Mouse (Mus musculus) right cerebral cortex, postnatal 14 days (tissue): ENCODE measurements at regions not wholly inside any gene's neighbourhood (a gene's known extent, or its start where the extent isn't known, plus 50 kb on each side); places are given as distances from the start of the nearest gene placed in this dataset.

ENCODE experiments used
- DNase-seq: peaks from one replicate; pipeline ENCODE4 v3.0.0; 2022

DNA sequence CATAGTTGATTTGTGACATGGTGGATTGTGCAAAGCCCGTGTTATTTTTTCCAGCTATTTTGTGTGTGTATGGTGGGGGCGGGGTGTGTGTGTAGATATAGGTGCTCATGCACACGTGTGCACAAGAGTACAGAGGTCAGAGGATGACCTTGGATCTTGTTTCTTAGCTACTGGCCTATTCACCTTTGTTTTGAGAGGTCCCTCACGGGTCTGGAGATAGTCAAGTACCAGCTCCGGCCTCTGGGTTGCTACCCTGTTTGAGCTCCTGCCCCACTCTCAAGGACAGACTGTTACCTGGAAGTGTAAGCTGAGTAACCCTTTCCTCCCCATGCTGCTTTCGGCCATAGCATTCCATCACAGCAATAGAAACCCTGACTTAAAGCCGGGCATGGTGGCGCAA is 138.0 kb downstream of the Fam43a start:
- no peak for DNase-seq

GRCm38 (mm10) chr16:30739651-30740050 is 140.1 kb downstream of the Fam43a start:
- DNase-seq: no peak

- DNase-seq: no peak
These were observed 141.7 kb downstream of the Fam43a start for GRCm38 (mm10) chr16:30741192-30741591.

GRCm38 (mm10) chr16:30742474-30742873 is 143.0 kb downstream of the Fam43a start:
- no peak for DNase-seq

DNA sequence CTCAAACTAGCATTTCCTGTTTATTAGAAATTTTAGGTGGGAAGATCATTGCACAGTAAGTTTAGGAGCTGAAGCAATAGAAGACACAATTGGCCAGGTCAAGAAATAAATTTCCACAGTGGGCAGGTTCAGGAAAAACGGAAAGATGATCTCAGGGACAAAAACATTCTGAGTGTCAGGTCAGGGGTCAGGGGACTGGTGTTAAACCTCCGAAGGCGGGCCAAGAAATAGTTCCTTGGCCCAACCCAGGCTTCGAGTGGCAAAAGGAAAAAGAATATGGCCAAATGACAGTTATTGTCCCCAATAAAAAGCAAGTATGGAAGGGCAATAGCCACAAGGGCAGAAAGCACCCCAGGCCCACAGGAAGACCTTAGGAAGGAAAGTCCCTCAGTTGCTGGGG is 144.0 kb downstream of the Fam43a start:
- DNase-seq: no peak

GRCm38 (mm10) chr16:30744237-30744636 is 144.7 kb downstream of the Fam43a start:
- DNase-seq: no peak

DNA sequence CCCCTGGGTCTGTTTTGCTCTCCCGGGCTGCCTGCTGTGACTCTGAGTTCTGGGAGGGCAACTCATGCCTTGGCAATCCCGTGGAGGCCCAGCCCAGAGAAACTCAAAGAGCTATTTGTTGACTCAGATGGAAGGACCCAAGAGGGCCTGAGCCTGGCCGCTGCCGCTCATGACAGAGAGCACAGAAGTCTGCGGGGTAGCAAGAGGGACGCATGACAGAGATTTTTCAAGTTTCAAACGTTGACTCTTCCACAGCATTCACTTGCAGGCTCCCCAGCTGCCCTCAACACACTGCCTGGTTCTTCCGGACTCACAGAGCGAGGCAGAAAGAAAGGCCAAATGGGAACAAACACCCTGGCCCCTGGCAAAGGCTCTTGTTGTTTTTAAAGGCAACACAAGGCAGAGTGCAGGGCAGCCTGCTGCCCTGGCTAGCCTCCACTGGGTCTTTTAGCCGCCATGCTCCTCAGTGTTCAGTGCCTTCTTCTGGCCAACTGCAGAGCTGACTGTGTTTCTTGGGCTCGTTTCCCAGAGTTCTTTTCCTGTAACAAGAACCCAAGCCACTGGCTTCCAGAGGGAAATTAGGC is 146.2 kb downstream of the Fam43a start:
- DNase-seq: no peak

- no peak for DNase-seq
These were observed 146.7 kb downstream of the Fam43a start for GRCm38 (mm10) chr16:30746211-30746610.

DNA sequence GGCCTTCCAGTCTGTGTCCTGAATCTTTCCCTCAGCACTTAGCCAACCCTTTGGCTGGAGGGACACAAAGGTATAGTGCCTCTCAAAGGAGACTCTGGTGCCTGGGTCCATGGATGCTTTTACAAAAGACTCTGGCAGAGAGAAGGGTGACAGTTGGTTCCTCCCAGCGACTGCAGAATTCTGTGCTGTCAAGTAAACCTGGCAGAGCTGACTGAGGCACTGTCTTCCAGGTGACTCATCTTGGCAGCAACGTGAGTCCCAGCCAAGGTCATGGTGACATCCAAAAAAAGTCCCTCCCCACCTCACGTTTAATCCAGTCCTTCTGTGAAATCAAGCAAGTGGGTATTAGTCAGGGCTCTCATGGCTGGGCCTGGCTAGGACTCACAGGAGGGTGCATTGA is 150.3 kb downstream of the Fam43a start:
- no peak for DNase-seq

- no peak for DNase-seq
These were observed 156.2 kb downstream of the Fam43a start for GRCm38 (mm10) chr16:30755771-30756170.

DNA sequence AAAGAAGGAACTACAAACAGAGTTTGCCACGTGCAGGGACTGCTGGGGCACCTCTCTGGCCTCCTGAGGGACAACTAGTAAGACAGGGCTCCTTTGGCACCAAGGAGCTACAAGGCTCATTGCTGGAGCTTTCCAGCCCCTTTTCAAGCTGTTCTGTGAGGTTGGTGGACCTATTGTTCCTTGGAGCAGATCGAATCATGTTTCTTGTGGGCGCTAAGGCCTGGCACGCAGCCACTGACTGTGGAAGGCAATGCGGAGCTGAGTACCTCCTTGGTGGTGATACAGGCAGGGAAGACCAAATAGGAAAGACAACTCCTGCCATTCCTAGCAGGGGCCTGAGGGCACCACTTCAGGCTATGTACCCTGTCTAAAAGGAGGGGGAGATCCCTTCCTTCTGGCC is 157.2 kb downstream of the Fam43a start:
- DNase-seq: no peak

DNA sequence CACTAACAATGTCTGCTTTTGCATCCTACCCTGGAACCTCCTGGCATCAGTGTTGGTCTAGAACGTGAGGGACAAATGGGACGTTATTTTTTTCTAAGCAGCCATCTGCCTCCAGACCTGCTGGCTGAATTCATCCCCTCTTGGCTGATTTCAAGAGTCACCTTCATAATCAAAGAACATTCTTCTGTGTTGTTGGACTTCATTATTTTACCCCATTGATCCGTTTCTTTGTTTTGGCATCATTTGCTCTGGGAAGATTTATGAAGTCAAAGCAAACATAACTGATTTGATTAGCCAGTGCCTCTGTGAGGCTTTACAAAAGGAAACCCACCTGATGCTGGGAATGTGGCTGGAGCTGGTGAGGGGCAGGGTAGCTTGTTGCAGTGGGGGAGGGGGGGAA is 158.0 kb downstream of the Fam43a start:
- no peak for DNase-seq

DNA sequence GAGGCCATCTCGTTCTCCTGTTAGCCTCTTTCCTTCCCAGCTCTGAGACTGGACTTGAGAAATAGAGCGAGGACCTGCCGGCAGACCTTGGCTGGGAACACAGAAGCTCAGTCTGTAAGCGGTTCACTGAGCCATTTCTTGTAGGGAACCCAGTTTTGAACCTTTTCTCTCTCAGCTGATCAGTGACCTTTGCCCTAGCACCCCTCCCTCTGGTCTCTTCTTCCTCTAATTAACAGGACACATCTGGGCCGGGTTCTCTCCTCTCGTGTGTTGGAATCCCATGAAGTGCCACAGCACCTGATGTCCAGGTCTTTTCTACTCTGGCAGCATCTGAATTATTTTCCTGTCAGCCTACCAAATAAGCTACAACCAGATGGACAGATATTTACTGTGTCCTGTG is 158.5 kb downstream of the Fam43a start:
- DNase-seq: no peak

- no peak for DNase-seq
These were observed 160.0 kb downstream of the Fam43a start for GRCm38 (mm10) chr16:30759503-30759902.

DNA sequence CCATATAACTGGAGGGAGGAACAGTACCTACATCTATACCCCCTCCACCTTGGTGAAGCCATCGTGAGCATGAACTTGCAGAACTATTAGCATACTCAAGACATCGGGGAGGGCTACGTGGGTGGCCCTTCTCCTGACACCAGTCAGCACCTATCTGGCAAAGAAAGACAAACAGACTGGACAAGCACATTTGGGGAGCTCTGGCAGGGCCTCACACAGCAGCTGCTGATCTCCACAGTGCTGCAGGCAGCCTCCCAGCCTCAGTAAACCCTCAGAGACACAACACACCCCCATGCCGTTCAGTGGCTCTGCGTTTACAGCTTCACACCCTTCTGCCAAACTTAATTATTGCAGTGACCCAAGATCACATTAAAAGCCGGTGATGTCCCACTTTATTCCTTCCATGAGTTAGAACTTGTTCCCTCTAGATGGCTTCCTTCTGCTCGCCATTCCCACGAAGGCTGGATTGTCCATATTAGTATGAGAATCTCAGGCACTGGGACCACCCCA is 161.7 kb downstream of the Fam43a start:
- no peak for DNase-seq

- no peak for DNase-seq
These were observed 163.5 kb downstream of the Fam43a start for GRCm38 (mm10) chr16:30762898-30763595.

DNA sequence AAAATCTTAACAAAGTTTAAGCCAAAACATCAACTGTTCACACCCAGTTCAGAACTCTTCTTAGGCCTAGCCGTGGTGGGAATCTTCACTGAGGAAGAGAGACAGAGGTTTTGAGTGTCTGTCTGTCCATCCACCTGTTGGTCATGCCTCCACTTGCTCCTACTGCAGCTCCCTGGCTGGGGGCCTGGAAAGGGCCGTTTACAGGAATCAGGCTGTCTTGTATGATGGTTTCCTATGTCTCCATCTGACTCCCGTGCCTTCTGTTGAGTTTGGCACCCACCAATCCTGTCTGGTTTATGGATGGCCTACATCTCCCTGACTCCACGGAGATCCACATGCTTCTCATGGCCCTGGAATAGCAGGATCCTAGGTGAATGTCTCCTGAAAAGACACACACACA is 166.1 kb downstream of the Fam43a start:
- DNase-seq: no peak

GRCm38 (mm10) chr16:30769007-30769442 is 169.5 kb downstream of the Fam43a start:
- DNase-seq: no peak

DNA sequence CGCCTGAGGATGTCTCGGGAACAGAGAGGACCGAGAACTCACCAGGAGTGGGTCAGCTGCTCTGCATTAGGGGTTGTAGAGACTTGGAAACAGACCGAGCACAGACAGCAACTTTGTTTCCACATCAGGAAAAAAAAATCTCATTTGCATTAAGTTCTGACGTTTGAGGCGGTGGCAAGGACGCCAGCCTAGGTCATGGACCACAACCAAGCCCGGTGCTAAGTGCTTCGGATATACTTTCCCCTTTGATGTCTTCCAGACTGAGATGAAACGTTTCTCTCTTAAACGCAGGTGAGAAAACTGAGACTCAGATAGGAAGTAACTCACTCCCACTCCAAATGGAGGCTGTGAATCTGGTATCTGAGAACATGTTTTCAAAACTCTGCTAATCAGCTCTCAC is 169.9 kb downstream of the Fam43a start:
- DNase-seq: no peak

- no peak for DNase-seq
These were observed 173.3 kb downstream of the Fam43a start for GRCm38 (mm10) chr16:30772802-30773201.

DNA sequence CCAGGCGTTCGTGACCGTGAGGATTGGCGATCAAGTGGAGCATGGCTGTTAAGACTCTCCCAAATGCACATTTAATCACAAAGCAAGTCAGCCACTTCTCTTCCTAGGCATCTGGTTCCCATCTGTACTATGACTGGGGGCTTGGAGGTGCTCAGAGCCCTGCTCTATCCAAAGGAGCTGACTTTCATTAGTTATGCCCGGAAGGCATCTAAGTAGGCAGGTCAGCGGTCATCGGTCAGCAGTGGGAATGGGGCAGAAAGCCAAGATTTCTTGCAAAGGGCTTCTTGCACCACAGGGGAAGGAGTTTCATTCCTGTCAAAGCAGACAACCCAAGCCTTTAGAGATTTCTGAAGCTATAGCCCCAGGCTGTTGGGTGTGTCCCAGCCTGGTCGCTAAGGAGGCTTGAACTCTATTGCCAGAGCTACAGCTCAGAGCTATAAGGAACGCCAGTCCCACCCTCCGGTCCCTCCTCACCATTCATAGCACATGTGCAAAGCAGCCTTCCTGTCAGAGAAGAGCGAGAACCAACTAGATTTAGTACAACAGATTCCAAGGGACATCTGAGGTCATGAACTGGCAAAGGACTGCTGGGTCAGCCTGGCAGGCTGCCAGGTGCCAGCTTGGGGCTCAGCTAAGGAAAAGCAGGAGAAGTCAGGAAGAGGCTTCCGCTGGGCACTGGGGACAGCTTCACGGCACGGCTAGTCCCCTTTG is 175.6 kb downstream of the Fam43a start:
- DNase-seq: no peak

- DNase-seq: no peak
These were observed 176.5 kb downstream of the Fam43a start for GRCm38 (mm10) chr16:30775740-30776700.

DNA sequence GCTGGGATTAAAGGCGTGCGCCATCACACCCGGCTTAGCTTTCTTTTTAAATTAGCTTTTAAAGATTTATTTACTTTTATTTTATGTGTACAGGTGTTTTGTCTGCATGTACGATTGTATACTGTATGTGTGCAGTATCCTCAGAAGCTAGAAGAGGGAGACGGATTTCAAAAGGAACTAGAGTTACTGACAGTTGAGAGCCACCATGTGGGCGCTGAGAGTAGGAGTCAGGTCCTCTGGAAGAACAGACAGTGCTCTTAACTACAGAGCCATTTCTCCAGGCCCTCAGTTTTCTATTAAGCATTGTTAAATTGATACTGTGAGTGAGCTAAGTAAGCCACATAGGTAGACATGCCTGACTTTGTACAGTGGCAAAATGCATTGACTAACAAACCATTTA is 177.9 kb downstream of the Fam43a start:
- DNase-seq: no peak
